Mouse (Mus musculus) liver, embryonic 15.5 days (tissue): ENCODE measurements around the gene Aldh1l1. TPM values are rescaled to one million over a fixed set of nuclear protein-coding genes. Genes with fewer than 3 reads are reported as not detected.

Experiments used
- ATAC-seq: fragments of 200-750 bp; cut with Nextera tagmentation; 2 replicates; pipeline ENCODE4 v1.8.0; 2017; ENCODE audit warnings: moderate number of reproducible peaks, mild to moderate bottlenecking, moderate library complexity; ENCODE audit not compliant: insufficient read depth
- H3K27ac ChIP-seq: fragments of 300-500 bp; sonication (generic); replicated peaks from 2 replicates; pipeline ENCODE4 v1.5.1; 2015; ENCODE audit warnings: mild to moderate bottlenecking, inconsistent platforms
- H3K27me3 ChIP-seq: fragments of 300-500 bp; sonication (generic); 2 replicates; pipeline ENCODE4 v1.6.1; 2015; ENCODE audit warnings: mild to moderate bottlenecking, inconsistent platforms
- H3K36me3 ChIP-seq: fragments of 300-500 bp; sonication (generic); replicated peaks from 2 replicates; pipeline ENCODE4 v1.6.1; 2015; ENCODE audit warnings: moderate library complexity, mild to moderate bottlenecking, inconsistent platforms
- H3K4me1 ChIP-seq: fragments of 300-500 bp; sonication (generic); replicated peaks from 2 replicates; pipeline ENCODE4 v1.6.1; 2015; ENCODE audit warnings: inconsistent platforms
- H3K4me2 ChIP-seq: fragments of 300-500 bp; sonication (generic); 2 replicates; pipeline ENCODE4 v1.6.1; 2015; ENCODE audit warnings: moderate library complexity, mild to moderate bottlenecking, inconsistent platforms
- H3K4me3 ChIP-seq: fragments of 300-500 bp; sonication (generic); replicated peaks from 2 replicates; pipeline ENCODE4 v1.5.1; 2015; ENCODE audit warnings: mild to moderate bottlenecking, inconsistent platforms
- H3K9ac ChIP-seq: fragments of 300-500 bp; sonication (generic); 2 replicates; pipeline ENCODE4 v1.6.1; 2015; ENCODE audit warnings: moderate library complexity, mild to moderate bottlenecking, inconsistent platforms
- H3K9me3 ChIP-seq: fragments of 300-500 bp; sonication (generic); replicated peaks from 2 replicates; pipeline ENCODE4 v1.6.1; 2016; ENCODE audit warnings: inconsistent platforms
- WGBS: fragments of 180-500 bp; shearing (Covaris S2); methylation state at CpG from one replicate; pipeline ENCODE4 v1.1.7; 2015; ENCODE audit warnings: mixed read lengths; ENCODE audit not compliant: insufficient replicate concordance; 5-methylcytosine and 5-hydroxymethylcytosine counted together
- polyA plus RNA-seq: library from polyadenylated mRNA; unstranded; fragments of >200 nt; fragmentation: Nextera tagmentation; extraction: Ambion mirVana; gene quantifications from 2 replicates; pipeline ENCODE4 v1.2.1, GENCODE M21; 2015

Gene Aldh1l1
- polyA plus RNA-seq, 1 experiment from 2014 or later, result 32.1 TPM

DNA sequence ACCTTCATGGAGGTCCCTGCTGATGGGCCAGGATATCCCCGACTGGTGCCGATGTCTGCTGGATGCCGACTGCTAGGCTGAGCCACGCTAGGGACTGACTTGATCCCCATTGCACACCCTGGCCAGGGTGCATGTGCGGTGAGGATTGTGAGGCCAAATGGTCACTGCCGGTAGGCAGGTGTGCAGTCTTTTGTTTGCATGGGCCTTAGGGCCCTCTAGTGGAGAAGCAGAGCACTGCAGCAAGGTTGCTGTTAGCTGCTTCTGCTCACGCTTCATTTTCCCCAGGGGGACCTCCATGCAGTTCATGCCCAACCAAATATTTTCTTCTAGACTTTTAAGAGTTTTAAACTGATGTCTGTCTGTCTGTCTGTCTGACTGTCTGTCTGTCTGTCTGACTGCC is 120.3 kb downstream of the Aldh1l1 start:
- 22% methylated on average over 7 of the region's 7 CpGs for WGBS
- Histone ChIP-seq H3K9me3 (no peaks in the 10 kb centered on the region), H3K4me3 (peak overlapping the region; percentile 9; the same call in 1 of the 2 replicates), H3K36me3 (no peaks in the 10 kb centered on the region), H3K4me2 (peak overlapping the region; percentile 95), H3K27ac (peak overlapping the region; percentile 66), H3K9ac (peak overlapping the region; percentile 22; the same call in 1 of the 2 replicates), H3K4me1 (peaks cover 90% of the 10 kb centered on the region), H3K27me3 (no peaks in the 10 kb centered on the region)
- ATAC-seq, result no peak

DNA sequence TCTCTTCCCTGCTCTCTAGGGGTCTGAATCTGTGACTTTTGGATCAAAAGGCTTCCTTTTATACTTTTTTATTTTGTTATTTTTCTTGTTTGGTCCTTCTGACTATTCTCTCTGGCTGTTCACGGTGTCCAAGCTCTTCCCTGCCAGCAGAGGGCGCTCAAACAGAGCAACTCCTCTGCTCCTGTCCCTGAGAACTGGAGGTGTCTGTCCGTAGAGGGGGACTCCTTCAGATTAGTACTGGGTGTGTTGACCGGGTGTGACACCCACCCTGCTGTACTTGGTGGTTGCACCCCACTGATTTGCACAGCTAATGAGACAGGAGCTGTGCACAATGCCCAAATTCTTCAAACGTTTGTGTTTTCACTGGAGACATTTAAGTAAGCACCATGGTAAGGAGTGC is 121.0 kb downstream of the Aldh1l1 start:
- no peak for ATAC-seq
- H3K4me2 ChIP-seq, result peak overlapping the region; percentile 95
- H3K9ac ChIP-seq, result peak overlapping the region; percentile 22; the same call in 1 of the 2 replicates
- no peaks in the 10 kb centered on the region for H3K27me3 ChIP-seq
- peak overlapping the region; percentile 70 for H3K27ac ChIP-seq
- peaks cover 92% of the 10 kb centered on the region for H3K4me1 ChIP-seq
- 0 out of 2 replicates have a peak, but pooled peaks cover under 1% of the 10 kb centered on the region for H3K36me3 ChIP-seq
- no peaks in the 10 kb centered on the region for H3K9me3 ChIP-seq
- 9% methylated on average over 5 of the region's 5 CpGs for WGBS
- no peak overlapping the region for H3K4me3 ChIP-seq

DNA sequence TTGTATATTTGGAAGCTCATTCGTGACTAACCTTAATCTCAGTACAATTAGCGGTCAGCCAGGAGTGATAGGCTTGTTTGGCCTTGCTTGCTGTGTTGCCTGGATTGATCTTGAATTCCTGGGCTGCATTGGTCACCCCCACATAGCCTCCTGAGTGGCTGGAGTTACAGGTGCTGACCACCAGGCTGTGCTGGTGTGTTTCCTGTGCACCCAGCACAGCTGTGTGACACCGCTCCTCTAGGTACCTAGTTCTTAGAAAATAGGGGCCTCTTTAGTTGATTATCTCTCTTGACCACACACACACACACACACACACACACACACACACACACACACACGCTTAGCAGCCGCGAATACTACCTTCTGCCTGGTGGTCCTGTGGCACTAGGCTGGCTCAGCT is 122.0 kb downstream of the Aldh1l1 start:
- peaks cover 85% of the 10 kb centered on the region for H3K4me1 ChIP-seq
- peaks cover 8% of the 10 kb centered on the region; the same call in 1 of the 2 replicates for H3K36me3 ChIP-seq
- H3K27me3 ChIP-seq, result no peaks in the 10 kb centered on the region
- peak; percentile 56 for ATAC-seq
- 23% methylated on average over 6 of the region's 6 CpGs for WGBS
- H3K27ac ChIP-seq, result peak overlapping the region; percentile 70
- H3K4me3 ChIP-seq, result no peak overlapping the region
- H3K9ac ChIP-seq, result no peak overlapping the region
- peak overlapping the region; percentile 40 for H3K4me2 ChIP-seq
- H3K9me3 ChIP-seq, result no peaks in the 10 kb centered on the region

DNA sequence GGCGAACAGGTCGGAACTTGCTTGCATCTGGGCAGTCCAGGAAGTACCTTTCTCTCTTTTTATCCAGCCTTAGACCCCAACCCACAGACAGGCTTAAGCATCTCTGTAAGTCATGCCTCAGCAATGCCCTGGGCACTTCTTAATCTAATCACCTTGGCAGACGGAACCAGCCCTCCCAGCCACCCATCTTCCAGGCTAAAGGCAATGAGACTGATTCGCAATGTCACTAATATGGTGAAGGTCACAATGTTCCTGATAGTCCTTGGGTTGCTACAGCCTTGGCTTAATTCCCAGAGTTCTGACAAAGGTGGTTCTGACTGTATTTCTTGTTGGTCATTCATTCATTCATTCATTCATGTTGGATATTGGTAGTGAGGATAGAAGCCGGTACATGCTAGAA is 124.0 kb downstream of the Aldh1l1 start:
- peaks cover 8% of the 10 kb centered on the region; the same call in 1 of the 2 replicates for H3K36me3 ChIP-seq
- no peaks in the 10 kb centered on the region for H3K27me3 ChIP-seq
- ATAC-seq, result no peak
- H3K27ac ChIP-seq, result peak overlapping the region; percentile 70; the same call in 1 of the 2 replicates
- no peaks in the 10 kb centered on the region for H3K9me3 ChIP-seq
- H3K9ac ChIP-seq, result no peak overlapping the region
- H3K4me3 ChIP-seq, result no peak overlapping the region
- peaks cover 78% of the 10 kb centered on the region for H3K4me1 ChIP-seq
- WGBS, result 73% methylated on average over 5 of the region's 5 CpGs
- no peak overlapping the region for H3K4me2 ChIP-seq

DNA sequence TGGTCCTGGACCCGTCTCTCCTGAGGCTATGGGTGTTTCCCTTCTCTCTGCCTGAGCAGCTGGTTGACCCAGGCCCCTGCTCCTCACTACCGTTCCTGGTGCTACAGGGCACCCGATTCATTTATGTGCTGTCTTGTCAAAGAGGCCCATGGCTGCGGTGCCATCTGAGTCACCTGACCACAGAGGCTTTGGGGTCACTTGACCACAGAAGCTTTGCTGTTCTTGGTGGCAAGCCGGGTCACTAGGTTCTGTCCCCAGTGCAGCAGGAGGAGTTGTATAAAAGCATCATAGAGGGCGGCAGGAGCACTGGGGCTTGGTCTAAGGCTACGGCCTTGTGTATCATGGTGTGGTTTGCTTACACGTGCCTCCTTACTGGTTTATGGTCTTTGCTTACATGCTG is 127.0 kb downstream of the Aldh1l1 start:
- Histone ChIP-seq H3K4me2 (no peak overlapping the region), H3K9ac (no peak overlapping the region), H3K4me3 (no peak overlapping the region), H3K4me1 (peaks cover 78% of the 10 kb centered on the region), H3K27me3 (no peaks in the 10 kb centered on the region), H3K27ac (no peak overlapping the region), H3K36me3 (peaks cover 8% of the 10 kb centered on the region; the same call in 1 of the 2 replicates), H3K9me3 (no peaks in the 10 kb centered on the region)
- 68% methylated on average over 8 of the region's 8 CpGs for WGBS
- no peak for ATAC-seq

DNA sequence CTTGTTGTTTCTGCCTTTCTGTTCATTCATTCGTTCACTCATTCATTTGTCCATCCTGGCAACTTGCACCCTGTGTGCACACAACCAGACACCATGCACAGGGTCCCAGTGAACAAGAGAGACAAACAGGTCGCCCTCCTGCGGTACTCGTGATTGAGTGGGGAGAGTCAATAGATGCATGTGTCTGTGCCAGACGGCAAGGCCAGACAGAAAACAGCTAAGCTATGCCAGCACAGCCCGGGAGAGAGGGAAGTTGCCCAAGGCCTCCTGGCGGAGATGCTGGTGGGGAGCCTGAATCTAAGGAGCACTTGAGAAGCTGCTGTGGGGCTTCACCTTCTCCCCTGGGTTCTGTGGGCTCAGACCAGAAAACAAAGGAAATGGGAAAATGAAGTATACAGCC is 129.1 kb downstream of the Aldh1l1 start:
- Histone ChIP-seq H3K36me3 (peaks cover 8% of the 10 kb centered on the region; the same call in 1 of the 2 replicates), H3K9me3 (no peaks in the 10 kb centered on the region), H3K9ac (no peak overlapping the region), H3K4me1 (peaks cover 78% of the 10 kb centered on the region), H3K27ac (peak overlapping the region; percentile 41), H3K27me3 (no peaks in the 10 kb centered on the region), H3K4me2 (no peak overlapping the region), H3K4me3 (no peak overlapping the region)
- no peak for ATAC-seq
- 63% methylated on average over 7 of the region's 7 CpGs for WGBS

DNA sequence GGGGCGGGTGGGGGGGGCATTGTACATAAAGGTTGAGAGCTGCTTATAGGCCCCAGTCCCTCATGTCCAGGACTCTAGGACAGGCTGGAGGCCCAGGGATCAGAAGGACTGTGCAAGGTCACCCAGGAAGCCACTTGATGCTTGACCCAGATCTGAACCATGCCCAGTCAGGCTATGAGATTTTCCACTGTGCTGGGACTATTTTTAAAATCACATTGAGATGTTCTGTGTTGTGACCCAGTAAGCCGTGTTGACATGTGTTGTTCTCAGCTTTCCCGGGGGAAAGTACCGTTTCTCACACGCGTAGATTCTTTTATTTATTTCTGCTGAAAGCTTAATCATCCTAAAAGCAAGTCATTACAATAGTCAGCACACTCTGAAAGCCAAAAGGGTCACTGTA is 129.8 kb downstream of the Aldh1l1 start:
- no peak overlapping the region for H3K9ac ChIP-seq
- H3K4me1 ChIP-seq, result peaks cover 78% of the 10 kb centered on the region
- H3K27me3 ChIP-seq, result no peaks in the 10 kb centered on the region
- ATAC-seq, result no peak
- no peak overlapping the region for H3K4me3 ChIP-seq
- H3K4me2 ChIP-seq, result no peak overlapping the region
- WGBS, result 85% methylated on average over 6 of the region's 6 CpGs
- no peaks in the 10 kb centered on the region for H3K9me3 ChIP-seq
- peak overlapping the region; percentile 42; the same call in 1 of the 2 replicates for H3K27ac ChIP-seq
- H3K36me3 ChIP-seq, result peaks cover 8% of the 10 kb centered on the region; the same call in 1 of the 2 replicates

DNA sequence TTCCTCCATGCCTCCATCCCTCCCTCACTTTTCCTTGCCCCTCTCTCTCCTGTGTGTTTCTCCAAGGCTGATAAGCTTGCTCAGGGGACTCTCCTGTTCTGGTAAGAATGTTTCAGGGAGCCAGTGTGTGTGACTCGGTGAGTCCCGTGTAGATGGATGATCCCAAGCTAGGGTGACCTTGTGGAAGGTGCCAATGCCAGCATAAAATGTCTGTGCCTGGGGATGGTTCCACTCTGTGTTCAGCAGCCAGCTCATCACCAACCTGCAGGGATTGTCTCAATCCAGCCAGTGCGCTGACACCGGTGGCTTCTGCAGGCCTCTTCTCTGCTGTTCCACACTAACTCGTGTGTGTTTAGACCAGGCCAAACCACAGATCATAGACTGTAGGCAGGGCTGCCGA is 130.3 kb downstream of the Aldh1l1 start:
- peak overlapping the region; percentile 42; the same call in 1 of the 2 replicates for H3K27ac ChIP-seq
- 50% methylated on average over 6 of the region's 6 CpGs for WGBS
- H3K4me3 ChIP-seq, result no peak overlapping the region
- H3K4me2 ChIP-seq, result no peak overlapping the region
- no peak for ATAC-seq
- no peaks in the 10 kb centered on the region for H3K27me3 ChIP-seq
- no peaks in the 10 kb centered on the region for H3K9me3 ChIP-seq
- peaks cover 8% of the 10 kb centered on the region; the same call in 1 of the 2 replicates for H3K36me3 ChIP-seq
- peak overlapping the region; percentile 12; the same call in 1 of the 2 replicates for H3K9ac ChIP-seq
- peaks cover 79% of the 10 kb centered on the region for H3K4me1 ChIP-seq

DNA sequence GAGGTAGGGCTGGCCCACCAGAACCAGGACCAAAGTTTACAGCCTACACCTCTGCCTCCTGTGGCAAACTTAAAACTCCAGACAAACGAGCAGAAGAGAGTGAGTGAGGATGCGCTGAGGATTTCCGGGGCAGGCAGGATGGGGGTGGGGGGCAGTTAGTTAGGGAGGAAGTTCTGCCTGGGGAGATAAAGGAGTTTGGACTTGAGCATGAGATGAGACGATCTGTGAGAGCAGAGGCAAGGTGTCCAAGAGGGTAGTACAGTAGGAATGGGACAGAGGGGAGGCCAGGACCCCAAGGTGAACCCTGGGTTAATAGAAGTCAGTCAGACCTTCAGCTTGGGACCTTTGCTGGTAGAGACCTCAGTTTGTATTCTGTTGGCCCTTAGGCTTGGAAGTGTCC is 132.0 kb downstream of the Aldh1l1 start:
- peak overlapping the region; percentile 61 for H3K4me3 ChIP-seq
- peaks cover 88% of the 10 kb centered on the region for H3K4me1 ChIP-seq
- peak overlapping the region; percentile 73 for H3K4me2 ChIP-seq
- H3K9me3 ChIP-seq, result no peaks in the 10 kb centered on the region
- peak overlapping the region; percentile 78 for H3K9ac ChIP-seq
- no peaks in the 10 kb centered on the region for H3K27me3 ChIP-seq
- H3K36me3 ChIP-seq, result no peaks in the 10 kb centered on the region; the same call in 1 of the 2 replicates
- WGBS, result 10% methylated on average over 4 of the region's 4 CpGs
- peak overlapping the region; percentile 97 for H3K27ac ChIP-seq
- ATAC-seq, result 0 out of 2 replicates have a peak, but pooled peaks have one; percentile 6

DNA sequence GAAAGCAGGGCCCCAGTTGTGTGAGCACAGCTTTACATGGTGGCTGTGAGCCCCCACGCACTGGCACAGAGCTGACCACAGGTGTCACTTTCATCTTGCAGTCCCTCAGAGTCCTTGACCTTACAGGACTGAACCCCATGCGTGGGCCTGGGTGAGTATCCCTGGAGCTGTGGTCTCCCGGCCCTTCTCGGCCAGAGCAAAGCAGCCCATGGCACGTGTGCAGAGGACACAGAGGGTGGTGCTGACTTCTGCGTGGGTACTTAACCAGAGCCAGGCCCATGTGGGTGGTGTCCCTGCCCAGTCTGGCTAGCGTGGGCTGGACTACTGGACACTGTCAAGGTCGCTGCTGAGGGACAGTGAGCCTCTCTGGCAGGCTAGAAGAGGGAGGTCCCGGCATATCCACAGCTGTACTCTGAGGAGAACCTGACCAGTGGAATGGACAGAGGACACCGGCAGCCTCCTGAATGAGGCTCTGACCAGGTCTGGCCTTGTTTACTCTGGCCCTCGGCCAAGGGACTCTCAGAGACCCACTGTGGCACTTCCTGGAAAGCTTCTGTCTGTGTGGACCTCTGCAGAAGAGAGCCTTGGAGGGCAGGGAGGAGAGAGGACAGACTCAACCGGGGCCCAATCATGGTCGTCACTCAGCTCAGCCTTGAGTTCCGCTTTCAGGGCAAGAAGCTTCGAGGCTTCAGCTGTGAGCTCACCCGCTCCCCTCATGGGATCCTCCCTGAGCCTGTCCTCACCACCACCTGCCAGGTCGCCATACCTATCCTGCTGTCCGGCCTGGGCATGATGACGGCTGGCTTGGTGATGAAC is 132.8 kb downstream of the Aldh1l1 start:
- Histone ChIP-seq H3K4me3 (peak overlapping the region; percentile 61), H3K27ac (peak overlapping the region; percentile 97), H3K4me1 (peaks cover 92% of the 10 kb centered on the region), H3K9ac (peak overlapping the region; percentile 78), H3K36me3 (no peaks in the 10 kb centered on the region), H3K27me3 (no peaks in the 10 kb centered on the region), H3K4me2 (peak overlapping the region; percentile 73), H3K9me3 (no peaks in the 10 kb centered on the region)
- WGBS, result 17% methylated on average over 19 of the region's 19 CpGs
- peak; percentile 13 for ATAC-seq

DNA sequence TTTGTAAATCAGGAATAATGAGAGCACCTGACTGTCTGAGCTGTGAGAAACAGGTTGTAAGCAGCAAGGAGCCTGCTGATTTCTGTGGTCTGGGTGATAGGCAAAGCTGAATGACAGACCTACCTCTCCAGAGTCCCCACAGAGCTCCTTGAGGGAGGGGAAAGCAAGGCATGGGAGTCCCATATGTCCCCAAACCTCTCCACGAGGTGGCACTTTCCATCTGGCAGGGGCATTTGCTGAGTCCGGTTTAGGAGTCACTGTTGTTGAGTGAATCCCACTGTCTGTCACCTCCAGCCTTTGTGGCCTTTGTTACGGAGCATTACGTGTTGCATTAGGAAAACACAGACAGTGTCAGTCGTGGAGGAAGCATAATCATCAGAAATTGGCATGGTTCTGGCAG is 133.7 kb downstream of the Aldh1l1 start:
- no peaks in the 10 kb centered on the region for H3K27me3 ChIP-seq
- 30% methylated on average over 5 of the region's 5 CpGs for WGBS
- peaks cover 100% of the 10 kb centered on the region for H3K4me1 ChIP-seq
- H3K9me3 ChIP-seq, result no peaks in the 10 kb centered on the region
- H3K4me2 ChIP-seq, result peak overlapping the region; percentile 73
- peak overlapping the region; percentile 78 for H3K9ac ChIP-seq
- peaks cover 4% of the 10 kb centered on the region; the same call in 1 of the 2 replicates for H3K36me3 ChIP-seq
- ATAC-seq, result no peak
- H3K27ac ChIP-seq, result peak overlapping the region; percentile 97
- peak overlapping the region; percentile 61 for H3K4me3 ChIP-seq
